Mouse (Mus musculus) erythroid progenitor cell, adult 5-6 weeks (primary cell): ENCODE measurements around the gene Zfp784. TPM values are rescaled to one million over a fixed set of nuclear protein-coding genes. Genes with fewer than 3 reads are reported as not detected.
A peak's percentile ranks its signal among the peaks of the same experiment; 100 is the strongest.

Experiments
- ATAC-seq: replicated peaks from 2 replicates; pipeline ENCODE4 v1.8.0; 2016; ENCODE audit warnings: moderate number of reproducible peaks, mild to moderate bottlenecking, moderate TSS enrichment, inconsistent platforms; ENCODE audit not compliant: poor library complexity, low FRiP score, severe bottlenecking
- total RNA-seq, 2 experiments: library from RNA; stranded (forward) in 1 of 2; stranded (reverse) in 1 of 2; fragments of 150-400 nt in 1 of 2; fragments of 186-747, 209-891 nt in 1 of 2; gene quantifications; 2 replicates each; pipeline versions ENCODE4 v1.2.3 to v1.2.4; 2015 to 2017; ENCODE audit warnings: low replicate concordance in 2 of 2

The Zfp784 gene
- total RNA-seq, 2 experiments from 2014 or later, result 0.42 TPM; not detected in 1

- no peak for ATAC-seq
Measured at GRCm38 (mm10) chr7:5059421-5059820, 21.2 kb upstream of the Zfp784 start.

- ATAC-seq, result no peak
Measured at GRCm38 (mm10) chr7:5058631-5059030, 20.4 kb upstream of the Zfp784 start.

GRCm38 (mm10) chr7:5057804-5058203, 19.6 kb upstream of the Zfp784 start:
- no peak for ATAC-seq

GRCm38 (mm10) chr7:5057381-5057780, 19.1 kb upstream of the Zfp784 start:
- no peak for ATAC-seq

GRCm38 (mm10) chr7:5056651-5057263, 18.5 kb upstream of the Zfp784 start:
- no peak for ATAC-seq

- ATAC-seq, result no peak
Measured at GRCm38 (mm10) chr7:5053456-5054179, 15.4 kb upstream of the Zfp784 start.

- no peak for ATAC-seq
Measured at GRCm38 (mm10) chr7:5052931-5053343, 14.7 kb upstream of the Zfp784 start.

- no peak for ATAC-seq
Measured at GRCm38 (mm10) chr7:5052438-5052837, 14.2 kb upstream of the Zfp784 start.

- ATAC-seq, result no peak
Measured at GRCm38 (mm10) chr7:5051193-5052192, 13.2 kb upstream of the Zfp784 start, which contains the start of gene Zfp580. Gene Zfp580 (plus strand): TSS chr7:5051538.

GRCm38 (mm10) chr7:5047313-5047712, 9.1 kb upstream of the Zfp784 start:
- peak; percentile 59 for ATAC-seq

GRCm38 (mm10) chr7:5046112-5046511, 7.9 kb upstream of the Zfp784 start:
- no peak for ATAC-seq

- ATAC-seq, result no peak
Measured at GRCm38 (mm10) chr7:5044981-5045380, 6.7 kb upstream of the Zfp784 start.

GRCm38 (mm10) chr7:5038940-5039339, 694 bp upstream of the Zfp784 start:
- ATAC-seq, result no peak

GRCm38 (mm10) chr7:5037467-5037866, 779 bp downstream of the Zfp784 start:
- ATAC-seq, result no peak

- no peak for ATAC-seq
Measured at GRCm38 (mm10) chr7:5037026-5037425, 1.2 kb downstream of the Zfp784 start.

- no peak for ATAC-seq
Measured at GRCm38 (mm10) chr7:5036136-5036535, 2.1 kb downstream of the Zfp784 start.

- ATAC-seq, result no peak
Measured at GRCm38 (mm10) chr7:5035628-5036027, 2.6 kb downstream of the Zfp784 start.

GRCm38 (mm10) chr7:5033818-5034217, 4.4 kb downstream of the Zfp784 start, which contains the start of gene 4632433K11Rik:
Gene 4632433K11Rik (plus strand): TSS chr7:5034118.
- ATAC-seq, result no peak

GRCm38 (mm10) chr7:5031496-5031895, 6.8 kb downstream of the Zfp784 start:
- ATAC-seq, result no peak
